Mouse (Mus musculus) forebrain, embryonic 15.5 days (tissue): Measurements from ENCODE around the gene Mnt. TPM values are rescaled to one million over a fixed set of nuclear protein-coding genes. Genes with fewer than 3 reads are reported as not detected.

Experiments used
- ATAC-seq: fragments of 200-750 bp; cut with Nextera tagmentation; replicated peaks from 2 replicates; pipeline ENCODE4 v1.8.0; 2017; ENCODE audit warnings: mild to moderate bottlenecking, moderate TSS enrichment, moderate library complexity
- H3K27ac ChIP-seq: fragments of 300-500 bp; sonication (generic); replicated peaks from 2 replicates; pipeline ENCODE4 v1.5.1; 2015; ENCODE audit warnings: mild to moderate bottlenecking, inconsistent platforms
- H3K27me3 ChIP-seq: fragments of 300-500 bp; sonication (generic); 2 replicates; pipeline ENCODE4 v1.6.1; 2015; ENCODE audit warnings: inconsistent platforms
- H3K36me3 ChIP-seq: fragments of 300-500 bp; sonication (generic); 2 replicates; pipeline ENCODE4 v1.6.1; 2015; ENCODE audit warnings: mild to moderate bottlenecking, inconsistent platforms
- H3K4me1 ChIP-seq: fragments of 300-500 bp; sonication (generic); 2 replicates; pipeline ENCODE4 v1.6.1; 2015; ENCODE audit warnings: inconsistent platforms
- H3K4me2 ChIP-seq: fragments of 300-500 bp; sonication (generic); replicated peaks from 2 replicates; pipeline ENCODE4 v1.6.1; 2015; ENCODE audit warnings: mild to moderate bottlenecking, inconsistent platforms
- H3K4me3 ChIP-seq: fragments of 300-500 bp; sonication (generic); 2 replicates; pipeline ENCODE4 v1.5.1; 2015; ENCODE audit warnings: mild to moderate bottlenecking, inconsistent platforms
- H3K9ac ChIP-seq: fragments of 300-500 bp; sonication (generic); replicated peaks from 2 replicates; pipeline ENCODE4 v1.6.1; 2015; ENCODE audit warnings: mild to moderate bottlenecking, inconsistent platforms
- H3K9me3 ChIP-seq: fragments of 300-500 bp; sonication (generic); 2 replicates; pipeline ENCODE4 v1.6.1; 2016; ENCODE audit warnings: inconsistent platforms
- WGBS: fragments of 180-500 bp; shearing (Covaris S2); methylation state at CpG from one replicate; pipeline ENCODE4 v1.1.7; 2015; ENCODE audit warnings: mixed read lengths; 5-methylcytosine and 5-hydroxymethylcytosine counted together
- polyA plus RNA-seq: library from polyadenylated mRNA; unstranded; fragments of >200 nt; fragmentation: Nextera tagmentation; extraction: Ambion mirVana; gene quantifications from 2 replicates; pipeline ENCODE4 v1.2.1, GENCODE M21; 2015

The Mnt gene
- polyA plus RNA-seq, 1 experiment from 2014 or later, result 10.0 TPM

DNA sequence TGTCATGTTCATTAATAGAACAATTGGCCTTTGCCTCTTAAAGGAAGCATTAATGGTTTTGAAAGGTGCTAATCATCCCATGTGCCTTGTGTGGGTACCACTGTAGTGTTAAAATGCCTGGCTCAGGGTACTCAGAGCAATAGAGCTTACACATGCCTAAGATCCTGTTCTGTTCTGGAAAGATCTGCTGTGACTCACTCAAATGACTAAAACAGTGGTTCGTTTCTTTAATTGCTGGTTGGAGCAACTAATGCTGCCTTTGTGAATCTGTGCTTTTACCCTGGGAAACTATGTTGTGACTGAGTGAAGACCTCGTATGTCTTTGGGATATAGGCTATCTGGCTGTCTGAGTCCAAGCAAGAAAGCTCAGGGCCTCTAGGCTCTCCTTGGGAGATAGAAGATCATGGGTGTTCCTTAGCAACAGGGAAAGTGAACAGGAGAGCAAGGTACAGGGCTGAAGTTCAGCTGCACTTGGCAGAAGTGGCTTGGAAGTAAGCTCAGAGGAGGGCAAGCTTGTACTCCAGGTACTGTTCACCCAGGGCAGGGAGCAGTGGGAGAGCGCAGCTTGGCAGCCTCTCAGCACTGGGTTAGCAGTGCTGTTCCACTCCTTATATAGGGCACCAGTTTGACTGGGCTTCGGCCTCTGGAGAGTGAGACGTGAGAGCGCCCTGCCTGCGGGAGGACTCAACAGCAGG, 7.8 kb upstream of the Mnt start:
- H3K4me1 ChIP-seq, result no peaks in the 10 kb centered on the region
- no peak overlapping the region for H3K4me3 ChIP-seq
- H3K27me3 ChIP-seq, result no peaks in the 10 kb centered on the region
- H3K36me3 ChIP-seq, result peaks cover 6% of the 10 kb centered on the region
- no peak overlapping the region for H3K9ac ChIP-seq
- 82% methylated on average over 7 of the region's 7 CpGs for WGBS
- H3K4me2 ChIP-seq, result no peak overlapping the region
- no peak overlapping the region for H3K27ac ChIP-seq
- no peaks in the 10 kb centered on the region for H3K9me3 ChIP-seq
- no peak for ATAC-seq

DNA sequence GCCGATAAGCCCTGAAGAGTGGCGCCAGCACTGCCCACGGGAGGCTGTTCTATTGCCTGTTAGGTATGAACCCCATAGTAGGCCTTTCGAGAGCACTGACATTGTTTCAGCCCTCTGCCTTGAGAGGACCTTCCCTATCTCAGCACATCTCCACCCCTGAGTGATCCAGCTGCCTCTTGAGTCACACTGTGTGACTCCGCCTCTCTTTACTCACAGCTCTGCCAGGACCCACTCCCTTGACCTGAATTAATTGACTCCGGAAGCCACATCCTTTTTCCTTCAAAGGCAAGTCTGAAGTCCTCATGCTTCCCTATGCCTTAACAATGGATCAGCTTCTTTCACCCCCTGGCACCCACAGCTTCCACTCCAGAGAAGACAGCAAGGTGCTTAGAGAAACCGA, 4.6 kb upstream of the Mnt start:
- Histone ChIP-seq H3K36me3 (no peaks in the 10 kb centered on the region), H3K27ac (no peak overlapping the region), H3K4me1 (peaks cover 14% of the 10 kb centered on the region), H3K9me3 (no peaks in the 10 kb centered on the region), H3K9ac (no peak overlapping the region), H3K27me3 (no peaks in the 10 kb centered on the region), H3K4me3 (no peak overlapping the region), H3K4me2 (no peak overlapping the region)
- 78% methylated on average over 7 of the region's 7 CpGs for WGBS
- ATAC-seq, result no peak

DNA sequence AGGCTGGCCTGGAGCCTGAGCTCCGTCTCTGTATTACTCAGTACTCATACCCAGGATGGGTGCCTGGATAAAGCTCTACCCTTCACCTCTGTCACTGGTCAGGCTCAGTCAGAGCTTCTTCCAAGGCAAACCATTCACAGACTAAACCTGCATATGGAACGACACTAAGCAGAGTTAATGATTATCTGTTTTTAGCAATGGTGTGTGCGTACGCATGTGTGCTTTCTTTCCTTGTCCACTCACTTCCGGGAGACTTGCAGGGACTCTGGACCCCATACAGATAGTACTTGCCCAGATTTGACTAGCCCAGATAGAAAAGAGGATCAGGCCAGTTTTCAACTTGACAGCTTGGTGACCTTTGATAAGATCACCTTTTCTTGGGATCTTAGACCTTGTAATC, 4.0 kb upstream of the Mnt start:
- H3K9me3 ChIP-seq, result no peaks in the 10 kb centered on the region
- no peaks in the 10 kb centered on the region for H3K36me3 ChIP-seq
- no peak for ATAC-seq
- H3K9ac ChIP-seq, result no peak overlapping the region
- 95% methylated on average over 5 of the region's 5 CpGs for WGBS
- no peaks in the 10 kb centered on the region for H3K27me3 ChIP-seq
- no peak overlapping the region for H3K27ac ChIP-seq
- no peak overlapping the region for H3K4me3 ChIP-seq
- peaks cover 14% of the 10 kb centered on the region for H3K4me1 ChIP-seq
- H3K4me2 ChIP-seq, result no peak overlapping the region

DNA sequence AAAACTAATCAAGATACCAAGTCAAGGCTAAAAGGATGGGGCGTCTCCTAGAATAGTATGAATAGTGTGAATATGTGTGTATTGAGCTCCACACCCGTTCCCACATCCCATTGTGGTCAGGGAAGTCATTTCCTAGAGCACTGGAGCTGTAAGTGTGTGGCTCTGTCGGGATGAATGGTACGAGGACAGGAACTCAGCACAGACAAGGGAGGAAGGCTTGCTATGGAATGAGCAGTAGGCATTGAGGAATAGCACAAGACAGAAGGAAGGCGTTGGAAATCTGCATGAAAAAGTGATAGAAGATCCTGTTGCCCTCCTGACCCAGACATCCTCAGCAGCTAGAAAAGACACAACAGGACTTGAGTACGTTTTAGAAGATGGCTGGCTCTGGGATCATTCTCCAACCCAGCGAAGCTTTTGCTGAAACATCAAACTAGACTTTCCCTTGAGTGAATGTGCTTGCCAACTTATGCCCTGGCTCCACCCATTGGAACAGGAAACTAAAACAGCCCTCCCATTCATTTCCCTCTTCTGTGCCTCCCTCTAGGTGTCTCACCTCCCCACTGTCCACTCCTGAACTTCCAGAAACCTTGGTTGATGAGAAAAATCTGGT, 2.8 kb upstream of the Mnt start:
- Histone ChIP-seq H3K4me1 (peaks cover 21% of the 10 kb centered on the region), H3K4me3 (no peak overlapping the region), H3K27me3 (no peaks in the 10 kb centered on the region), H3K27ac (no peak overlapping the region), H3K9ac (no peak overlapping the region), H3K9me3 (no peaks in the 10 kb centered on the region), H3K4me2 (no peak overlapping the region), H3K36me3 (no peaks in the 10 kb centered on the region)
- ATAC-seq, result no peak
- 78% methylated on average over 7 of the region's 7 CpGs for WGBS

DNA sequence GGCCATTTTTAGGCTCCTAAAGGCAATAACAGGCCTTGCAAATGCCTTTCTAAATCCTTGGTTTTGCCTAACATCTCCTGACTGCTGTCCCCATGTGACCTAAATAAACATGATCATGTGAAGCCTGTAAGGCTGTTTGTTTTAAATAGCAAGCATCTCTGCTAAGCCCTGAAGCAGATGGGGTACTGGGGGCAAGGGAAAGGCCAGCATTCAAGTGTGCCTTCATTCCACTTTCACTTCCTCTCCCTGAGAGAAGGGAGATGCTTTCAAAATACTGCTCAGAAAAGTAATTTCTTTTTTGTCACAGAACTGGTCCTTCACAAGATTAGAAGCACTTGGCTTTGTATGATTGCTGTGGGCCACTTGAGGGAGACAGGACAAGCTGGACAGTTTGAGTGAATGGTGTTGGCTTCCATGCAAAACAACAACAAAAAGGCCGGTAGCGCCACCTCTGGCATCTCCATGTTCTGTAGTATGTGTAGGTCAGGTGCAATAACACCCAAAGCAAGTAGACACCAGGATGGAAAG, 2.3 kb upstream of the Mnt start:
- Histone ChIP-seq H3K9ac (no peak overlapping the region), H3K36me3 (no peaks in the 10 kb centered on the region), H3K4me3 (no peak overlapping the region), H3K4me1 (peaks cover 27% of the 10 kb centered on the region), H3K27me3 (no peaks in the 10 kb centered on the region), H3K9me3 (no peaks in the 10 kb centered on the region), H3K4me2 (no peak overlapping the region), H3K27ac (no peak overlapping the region)
- WGBS, result 31% methylated on average over 2 of the region's 2 CpGs
- no peak for ATAC-seq

DNA sequence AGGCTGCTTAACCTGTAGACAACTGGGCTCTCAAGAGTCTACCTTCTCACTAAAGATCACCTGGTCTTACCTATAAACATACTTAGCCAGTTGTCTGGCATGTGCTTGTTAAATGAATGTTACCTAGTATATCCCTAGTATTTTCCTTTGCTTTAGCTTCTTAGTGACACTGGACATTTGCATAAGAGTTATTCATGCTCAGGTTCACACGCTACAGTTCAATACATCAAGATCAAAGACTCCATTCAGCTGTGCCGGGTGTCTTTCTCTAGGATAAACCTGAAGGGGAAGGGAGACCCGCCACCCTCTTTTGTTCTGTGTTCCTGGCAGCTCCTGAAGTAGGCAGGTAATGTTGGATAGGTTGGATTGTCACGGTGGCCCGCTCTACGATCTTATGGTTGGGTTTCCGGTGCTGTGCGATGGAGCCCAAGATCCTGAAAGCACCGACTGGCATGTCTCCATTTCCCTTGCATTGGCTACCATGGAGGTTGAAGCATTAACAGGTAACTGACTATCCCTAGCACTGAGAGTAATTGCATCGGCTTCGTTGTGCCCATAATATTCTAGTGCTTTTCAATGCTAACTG, 1.7 kb upstream of the Mnt start:
- Histone ChIP-seq H3K4me3 (peak overlapping the region; percentile 76), H3K9ac (no peak overlapping the region; the same call in 1 of the 2 replicates), H3K9me3 (no peaks in the 10 kb centered on the region), H3K36me3 (no peaks in the 10 kb centered on the region), H3K4me2 (peak overlapping the region; percentile 90), H3K4me1 (peaks cover 33% of the 10 kb centered on the region), H3K27ac (peak overlapping the region; percentile 94; the same call in 1 of the 2 replicates), H3K27me3 (no peaks in the 10 kb centered on the region)
- WGBS, result 8% methylated on average over 11 of the region's 11 CpGs
- no peak for ATAC-seq

DNA sequence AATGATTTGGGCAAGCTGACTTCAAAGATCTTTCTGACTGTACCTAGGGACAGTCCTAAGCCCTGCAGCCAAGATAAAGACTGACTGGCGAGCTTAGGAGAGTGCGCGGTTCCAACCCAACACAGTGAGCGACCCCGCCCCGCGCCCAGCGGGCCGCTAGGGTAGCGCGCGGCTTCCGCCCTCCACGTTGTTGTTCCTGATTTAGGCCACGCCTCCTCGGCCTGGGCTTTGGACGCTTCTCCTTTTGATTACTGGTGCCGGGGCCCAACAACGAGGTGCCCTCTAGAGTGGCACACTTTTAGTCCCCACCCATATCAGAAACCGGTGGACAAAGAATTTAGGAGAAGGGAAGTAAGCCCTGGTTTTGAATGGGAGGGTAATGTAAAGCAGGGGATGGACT, 908 bp upstream of the Mnt start:
- peak overlapping the region; percentile 46 for H3K9ac ChIP-seq
- WGBS, result under 1% methylated on average over 20 of the region's 20 CpGs
- no peaks in the 10 kb centered on the region for H3K36me3 ChIP-seq
- H3K4me3 ChIP-seq, result peak overlapping the region; percentile 76
- peak; percentile 33 for ATAC-seq
- H3K9me3 ChIP-seq, result no peaks in the 10 kb centered on the region
- peak overlapping the region; percentile 94 for H3K27ac ChIP-seq
- H3K4me1 ChIP-seq, result peaks cover 38% of the 10 kb centered on the region
- no peaks in the 10 kb centered on the region for H3K27me3 ChIP-seq
- H3K4me2 ChIP-seq, result peak overlapping the region; percentile 90

DNA sequence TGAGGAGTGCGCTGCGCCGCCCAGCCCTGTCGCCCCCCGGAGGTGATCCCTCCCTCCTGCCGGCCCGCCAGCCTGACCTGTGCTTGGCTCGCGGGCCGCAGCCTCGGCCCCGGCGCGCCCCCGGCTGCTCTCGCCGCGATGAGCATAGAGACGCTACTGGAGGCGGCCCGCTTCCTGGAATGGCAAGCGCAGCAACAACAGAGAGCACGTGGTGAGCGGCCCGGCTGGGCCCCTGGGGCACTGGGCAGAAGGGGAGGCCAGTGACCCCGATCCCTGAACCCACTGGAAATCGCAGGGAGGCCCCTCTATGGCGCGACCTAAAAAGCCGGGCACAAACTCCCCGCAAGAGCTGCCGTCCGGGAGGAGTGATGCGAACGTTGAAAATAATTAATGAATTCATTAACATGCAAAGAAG, 478 bp downstream of the Mnt start:
- ATAC-seq, result no peak
- no peaks in the 10 kb centered on the region for H3K36me3 ChIP-seq
- peak overlapping the region; percentile 90 for H3K4me2 ChIP-seq
- peak overlapping the region; percentile 94 for H3K27ac ChIP-seq
- H3K9me3 ChIP-seq, result no peaks in the 10 kb centered on the region
- peak overlapping the region; percentile 94 for H3K9ac ChIP-seq
- WGBS, result under 1% methylated on average over 35 of the region's 35 CpGs
- peaks cover 43% of the 10 kb centered on the region for H3K4me1 ChIP-seq
- H3K27me3 ChIP-seq, result no peaks in the 10 kb centered on the region
- H3K4me3 ChIP-seq, result peak overlapping the region; percentile 76

DNA sequence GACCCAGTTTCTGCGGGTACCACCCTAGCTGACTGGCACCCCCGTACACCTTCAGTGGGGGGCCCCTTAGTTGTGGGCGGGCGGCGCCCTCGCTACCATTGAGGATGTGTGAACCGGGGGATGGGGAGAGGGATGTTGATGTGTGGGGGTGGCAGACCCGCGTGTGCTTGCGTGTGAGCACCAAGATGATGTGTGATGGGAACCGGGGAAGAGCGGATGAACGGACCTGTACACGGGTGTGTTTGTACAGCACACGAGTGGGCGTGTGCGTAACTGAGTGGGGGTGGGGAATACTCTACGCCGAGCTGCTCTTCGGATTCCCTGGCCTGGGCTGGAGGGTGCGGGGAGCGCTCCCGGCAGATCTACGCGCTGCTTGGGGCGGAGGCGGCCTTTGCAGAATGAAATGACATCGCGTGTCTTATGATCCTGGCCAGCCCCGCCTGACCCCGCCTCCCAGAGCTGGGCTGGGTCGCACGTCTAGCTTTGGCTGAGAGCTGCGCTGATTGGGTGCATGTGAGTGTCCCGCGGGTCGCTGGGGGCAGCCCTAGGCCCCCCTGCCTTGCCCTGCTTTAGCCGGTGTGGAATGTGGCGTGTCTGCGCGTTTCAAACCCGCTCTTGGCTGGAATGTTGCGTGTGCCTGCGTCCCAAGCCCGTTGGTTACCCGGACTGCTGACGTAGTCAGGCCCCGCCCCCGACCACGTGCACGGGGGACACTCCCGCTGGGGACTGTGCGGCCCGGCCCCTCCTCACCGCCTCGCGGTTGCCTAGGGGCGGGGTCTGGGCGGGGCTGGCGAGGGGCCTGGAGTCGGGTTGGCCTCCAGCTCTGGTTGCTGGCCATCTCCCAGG, 1.1 kb downstream of the Mnt start:
- H3K27ac ChIP-seq, result peak overlapping the region; percentile 94
- 0 out of 2 replicates have a peak, but pooled peaks cover 2% of the 10 kb centered on the region for H3K36me3 ChIP-seq
- ATAC-seq, result peak; percentile 71
- H3K4me2 ChIP-seq, result peak overlapping the region; percentile 90
- no peaks in the 10 kb centered on the region for H3K27me3 ChIP-seq
- no peaks in the 10 kb centered on the region for H3K9me3 ChIP-seq
- under 1% methylated on average over 61 of the region's 61 CpGs for WGBS
- peak overlapping the region; percentile 94 for H3K9ac ChIP-seq
- H3K4me1 ChIP-seq, result peaks cover 46% of the 10 kb centered on the region
- peak overlapping the region; percentile 76 for H3K4me3 ChIP-seq

DNA sequence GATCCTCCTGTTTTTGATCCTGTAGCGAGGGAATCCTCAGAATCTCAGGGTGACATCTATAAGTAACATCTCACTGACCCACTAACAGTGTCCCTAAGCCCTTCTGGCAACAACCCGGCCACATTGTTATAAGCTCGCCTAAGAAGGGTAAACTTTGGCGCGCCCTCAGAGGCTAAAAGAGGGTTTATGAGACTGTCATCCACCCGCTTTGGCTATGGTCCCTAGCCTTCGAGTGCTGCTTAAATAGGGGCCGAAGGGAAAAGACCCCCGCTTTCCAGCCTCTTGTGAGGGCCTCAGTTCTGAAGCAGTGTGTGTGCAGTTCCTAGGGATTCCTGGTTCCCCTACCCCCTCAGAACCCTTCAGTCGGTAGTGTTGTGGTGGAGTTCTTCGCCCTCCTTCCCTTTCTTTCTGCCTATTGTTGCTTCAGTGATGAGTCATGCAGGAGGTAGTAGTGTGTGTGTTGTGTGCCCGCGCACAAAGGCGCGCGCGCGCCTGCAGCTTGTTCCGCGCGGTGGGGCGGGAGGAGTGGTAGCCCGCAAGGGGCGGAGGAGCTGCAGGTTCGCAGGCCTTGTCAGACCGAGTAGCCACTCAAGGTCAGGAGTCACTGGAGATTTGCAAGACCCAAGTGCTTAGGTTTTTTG, 1.9 kb downstream of the Mnt start:
- no peaks in the 10 kb centered on the region for H3K9me3 ChIP-seq
- H3K27me3 ChIP-seq, result no peaks in the 10 kb centered on the region
- peak overlapping the region; percentile 94 for H3K27ac ChIP-seq
- peaks cover 54% of the 10 kb centered on the region for H3K4me1 ChIP-seq
- peak overlapping the region; percentile 76 for H3K4me3 ChIP-seq
- 1% methylated on average over 26 of the region's 26 CpGs for WGBS
- peak overlapping the region; percentile 94 for H3K9ac ChIP-seq
- peak overlapping the region; percentile 90 for H3K4me2 ChIP-seq
- ATAC-seq, result no peak
- 0 out of 2 replicates have a peak, but pooled peaks cover 4% of the 10 kb centered on the region for H3K36me3 ChIP-seq
